Mouse (Mus musculus) liver, embryonic 11.5 days (tissue): ENCODE results near the gene Tbc1d30. TPM values are rescaled to one million over a fixed set of nuclear protein-coding genes. Genes with fewer than 3 reads are reported as not detected.

ENCODE experiments used
- ATAC-seq: fragments of 200-750 bp; cut with Nextera tagmentation; replicated peaks from 2 replicates; pipeline ENCODE4 v1.8.0; 2017; ENCODE audit warnings: moderate number of reproducible peaks, mild to moderate bottlenecking, moderate TSS enrichment, moderate library complexity; ENCODE audit not compliant: low FRiP score
- DNase-seq: peaks from one replicate; pipeline ENCODE4 v3.0.0-alpha.2; 2017; ENCODE audit warnings: low spot score
- H3K27ac ChIP-seq: fragments of 300-500 bp; sonication (generic); 2 replicates; pipeline ENCODE4 v1.5.1; 2014; ENCODE audit warnings: mild to moderate bottlenecking, low read depth, low read length, control low read depth
- H3K27me3 ChIP-seq: fragments of 300-500 bp; sonication (generic); replicated peaks from 2 replicates; pipeline ENCODE4 v1.6.1; 2014; ENCODE audit warnings: low read length, mixed read lengths; ENCODE audit not compliant: control insufficient read depth, insufficient read depth
- H3K36me3 ChIP-seq: fragments of 300-500 bp; sonication (generic); 2 replicates; pipeline ENCODE4 v1.6.1; 2014; ENCODE audit warnings: mild to moderate bottlenecking, low read length, moderate library complexity, mixed read lengths; ENCODE audit not compliant: control insufficient read depth, insufficient read depth
- H3K4me1 ChIP-seq: fragments of 300-500 bp; sonication (generic); replicated peaks from 2 replicates; pipeline ENCODE4 v1.6.1; 2014; ENCODE audit warnings: low read length, mixed read lengths; ENCODE audit not compliant: control insufficient read depth, insufficient read depth
- H3K4me2 ChIP-seq: fragments of 300-500 bp; sonication (generic); 2 replicates; pipeline ENCODE4 v1.6.1; 2014; ENCODE audit warnings: mild to moderate bottlenecking, control low read depth, moderate library complexity
- H3K4me3 ChIP-seq: fragments of 300-500 bp; sonication (generic); 2 replicates; pipeline ENCODE4 v1.5.1; 2014; ENCODE audit warnings: low read depth, low read length, control low read depth
- H3K9ac ChIP-seq: fragments of 300-500 bp; sonication (generic); 2 replicates; pipeline ENCODE4 v1.6.1; 2014; ENCODE audit warnings: low read depth, low read length, control low read depth
- H3K9me3 ChIP-seq: fragments of 300-500 bp; sonication (generic); 2 replicates; pipeline ENCODE4 v1.6.1; 2016; ENCODE audit warnings: low read length, inconsistent platforms, mixed read lengths; ENCODE audit not compliant: control insufficient read depth
- WGBS: fragments of 180-500 bp; shearing (Covaris S2); extraction: QIAGEN DNeasy Blood & Tissue Kit; methylation state at CpG from one replicate; pipeline ENCODE4 v1.1.7; 2014; 5-methylcytosine and 5-hydroxymethylcytosine counted together
- polyA plus RNA-seq: library from polyadenylated mRNA; unstranded; fragments of >200 nt; fragmentation: Nextera tagmentation; extraction: Ambion mirVana; gene quantifications from 2 replicates; pipeline ENCODE4 v1.2.1, GENCODE M21; 2014

Tbc1d30 gene
- polyA plus RNA-seq, 1 experiment from 2014 or later = 0.78 TPM

DNA sequence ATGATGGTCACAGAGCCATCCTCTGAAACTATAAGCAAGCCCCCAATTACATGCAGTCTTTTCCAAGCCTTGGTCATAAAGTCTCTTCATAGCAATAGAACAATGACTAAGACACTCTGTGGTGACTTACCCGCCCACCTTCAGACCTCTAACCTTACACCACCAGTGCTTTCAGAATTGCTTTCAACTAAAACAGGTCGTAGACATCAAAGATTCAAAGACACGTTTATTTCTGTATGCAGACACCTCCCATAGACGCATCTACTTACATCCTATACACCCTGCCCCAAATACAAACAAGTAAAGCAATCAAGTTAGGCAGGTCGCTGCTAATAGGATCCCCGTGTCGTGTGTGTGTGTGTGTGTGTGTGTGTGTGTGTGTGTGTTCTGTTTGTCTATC lies 50.4 kb downstream of the Tbc1d30 start:
- H3K27ac ChIP-seq = no peak overlapping the region
- no peak for DNase-seq
- H3K36me3 ChIP-seq = no peaks in the 10 kb centered on the region
- no peaks in the 10 kb centered on the region for H3K9me3 ChIP-seq
- peaks cover 2% of the 10 kb centered on the region; the same call in 1 of the 2 replicates for H3K4me1 ChIP-seq
- no peak overlapping the region for H3K9ac ChIP-seq
- 74% methylated on average over 7 of the region's 7 CpGs for WGBS
- ATAC-seq = no peak
- H3K4me3 ChIP-seq = no peak overlapping the region
- H3K27me3 ChIP-seq = no peaks in the 10 kb centered on the region
- H3K4me2 ChIP-seq = no peak overlapping the region

DNA sequence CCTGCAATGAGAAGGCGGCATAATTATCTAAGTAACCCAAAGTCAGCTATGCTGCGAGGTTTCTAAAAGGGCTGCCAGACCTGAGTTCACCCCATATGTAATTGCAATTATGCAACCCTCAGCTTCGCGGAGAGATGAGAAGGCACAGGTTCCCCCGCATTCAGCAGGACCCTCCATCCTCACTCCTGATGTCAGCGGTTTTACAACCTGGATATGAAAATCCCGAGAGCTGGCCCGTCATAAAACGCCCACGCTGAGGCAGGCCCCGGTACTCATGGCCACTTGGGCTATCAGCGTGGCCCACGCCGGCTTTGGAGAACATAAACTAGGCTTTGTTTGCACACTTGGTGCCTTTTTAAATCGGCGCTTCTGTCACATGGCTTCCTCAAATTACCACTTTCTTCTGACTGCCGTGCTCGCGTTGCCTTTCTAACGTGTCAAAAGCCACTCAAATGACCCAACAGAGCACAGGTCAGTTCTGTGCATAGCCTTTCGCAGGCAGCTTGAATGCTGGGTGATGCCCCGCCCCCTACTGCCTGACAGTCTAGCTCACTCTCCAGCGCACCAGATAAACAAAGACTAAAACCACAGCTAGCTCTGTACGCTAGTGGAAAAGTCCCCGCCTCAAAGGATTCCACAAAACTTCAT lies 53.9 kb downstream of the Tbc1d30 start:
- Histone ChIP-seq H3K4me1 (peaks cover 2% of the 10 kb centered on the region; the same call in 1 of the 2 replicates), H3K4me3 (no peak overlapping the region; the same call in 1 of the 2 replicates), H3K9ac (no peak overlapping the region), H3K9me3 (no peaks in the 10 kb centered on the region), H3K27ac (no peak overlapping the region), H3K27me3 (no peaks in the 10 kb centered on the region), H3K36me3 (no peaks in the 10 kb centered on the region), H3K4me2 (peak overlapping the region; percentile 51)
- WGBS = 30% methylated on average over 25 of the region's 25 CpGs
- no peak for DNase-seq
- ATAC-seq = no peak

DNA sequence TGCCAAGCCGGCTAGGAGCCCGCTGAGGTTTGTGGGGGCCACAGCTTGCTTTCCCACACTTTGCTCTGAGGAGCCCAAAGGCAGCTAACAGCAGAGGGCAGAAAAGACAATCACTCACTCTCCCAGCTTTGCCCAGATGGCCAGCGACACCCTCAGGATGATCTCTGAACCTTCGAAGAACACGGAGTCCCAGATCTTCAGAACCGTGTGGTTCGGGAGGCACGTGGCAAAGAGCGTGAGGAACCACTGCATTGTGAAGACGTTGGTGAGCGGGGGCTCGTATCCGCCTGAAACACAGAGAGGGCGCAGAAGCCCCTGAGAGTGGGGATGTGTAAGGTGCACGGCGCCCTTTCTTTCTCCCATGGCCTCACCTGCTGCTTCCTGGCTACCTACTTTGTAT lies 56.6 kb downstream of the Tbc1d30 start:
- DNase-seq = no peak
- WGBS = 68% methylated on average over 16 of the region's 16 CpGs
- no peak overlapping the region; the same call in 1 of the 2 replicates for H3K4me2 ChIP-seq

GRCm38 (mm10) chr10:121293829-121294228 lies 57.2 kb downstream of the Tbc1d30 start:
- no peaks in the 10 kb centered on the region for H3K36me3 ChIP-seq
- H3K9ac ChIP-seq = no peak overlapping the region
- DNase-seq = no peak
- no peak overlapping the region for H3K4me3 ChIP-seq
- no peak for ATAC-seq
- 49% methylated on average over 8 of the region's 8 CpGs for WGBS
- no peaks in the 10 kb centered on the region for H3K27me3 ChIP-seq
- H3K4me2 ChIP-seq = no peak overlapping the region; the same call in 1 of the 2 replicates
- H3K4me1 ChIP-seq = peaks cover 2% of the 10 kb centered on the region; the same call in 1 of the 2 replicates
- H3K27ac ChIP-seq = no peak overlapping the region
- no peaks in the 10 kb centered on the region for H3K9me3 ChIP-seq

More for the DNA sequence above, 56.6 kb downstream of the Tbc1d30 start:
- Histone ChIP-seq H3K4me1 (peaks cover 2% of the 10 kb centered on the region; the same call in 1 of the 2 replicates), H3K27me3 (no peaks in the 10 kb centered on the region), H3K27ac (no peak overlapping the region), H3K9me3 (no peaks in the 10 kb centered on the region), H3K4me3 (no peak overlapping the region), H3K9ac (no peak overlapping the region), H3K36me3 (no peaks in the 10 kb centered on the region)
- no peak for ATAC-seq

DNA sequence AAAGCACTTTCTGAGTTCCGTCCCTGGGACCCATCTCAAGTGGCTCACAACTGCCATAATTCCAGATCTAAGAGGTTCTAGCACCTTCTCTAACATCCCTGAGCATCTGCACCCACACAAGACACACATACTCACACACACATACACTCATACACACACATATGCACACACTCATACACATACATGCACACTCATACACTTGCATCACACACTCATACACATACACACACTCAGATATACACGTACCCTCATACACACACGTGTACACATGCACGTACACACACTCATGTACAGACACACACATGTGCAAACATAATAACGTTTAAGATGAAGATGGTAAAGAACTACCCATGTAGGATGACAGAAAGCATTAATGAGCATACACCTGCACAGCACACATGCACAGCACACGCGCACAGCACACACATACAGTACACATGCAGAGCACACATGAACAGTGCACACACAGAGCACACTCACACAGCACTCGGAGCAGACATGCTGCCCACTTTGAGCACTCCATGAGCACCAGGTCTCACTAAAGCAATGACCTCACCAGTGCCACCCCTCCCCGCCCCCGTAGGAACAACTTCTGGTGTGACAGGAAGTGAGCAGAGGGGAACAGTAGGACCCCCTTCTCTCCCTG lies 59.7 kb downstream of the Tbc1d30 start:
- 81% methylated on average over 10 of the region's 10 CpGs for WGBS
- DNase-seq = no peak
- no peaks in the 10 kb centered on the region for H3K9me3 ChIP-seq
- no peak for ATAC-seq
- no peak overlapping the region for H3K27ac ChIP-seq
- no peak overlapping the region for H3K4me3 ChIP-seq
- H3K9ac ChIP-seq = no peak overlapping the region
- H3K27me3 ChIP-seq = no peaks in the 10 kb centered on the region
- no peak overlapping the region for H3K4me2 ChIP-seq
- H3K4me1 ChIP-seq = no peaks in the 10 kb centered on the region
- no peaks in the 10 kb centered on the region for H3K36me3 ChIP-seq

DNA sequence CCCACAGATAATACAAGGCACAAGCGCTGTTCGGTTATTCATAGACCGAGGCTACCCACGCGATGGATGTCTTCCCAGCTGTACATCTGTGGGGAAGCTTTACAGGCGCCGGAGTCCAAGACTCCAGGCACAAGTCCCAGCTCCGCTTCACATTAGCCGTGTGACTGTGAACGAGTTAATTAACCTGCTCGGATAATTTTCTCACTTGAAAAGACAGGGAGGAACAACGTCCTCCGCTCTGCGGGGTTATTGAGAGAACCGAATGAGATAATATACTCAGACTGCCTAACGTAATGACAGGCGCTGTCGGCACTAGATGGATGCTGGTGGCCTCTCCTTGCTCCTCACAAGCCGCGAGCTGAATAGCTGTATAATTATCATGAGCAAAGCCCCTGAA lies 60.4 kb downstream of the Tbc1d30 start:
- ATAC-seq = no peak

DNA sequence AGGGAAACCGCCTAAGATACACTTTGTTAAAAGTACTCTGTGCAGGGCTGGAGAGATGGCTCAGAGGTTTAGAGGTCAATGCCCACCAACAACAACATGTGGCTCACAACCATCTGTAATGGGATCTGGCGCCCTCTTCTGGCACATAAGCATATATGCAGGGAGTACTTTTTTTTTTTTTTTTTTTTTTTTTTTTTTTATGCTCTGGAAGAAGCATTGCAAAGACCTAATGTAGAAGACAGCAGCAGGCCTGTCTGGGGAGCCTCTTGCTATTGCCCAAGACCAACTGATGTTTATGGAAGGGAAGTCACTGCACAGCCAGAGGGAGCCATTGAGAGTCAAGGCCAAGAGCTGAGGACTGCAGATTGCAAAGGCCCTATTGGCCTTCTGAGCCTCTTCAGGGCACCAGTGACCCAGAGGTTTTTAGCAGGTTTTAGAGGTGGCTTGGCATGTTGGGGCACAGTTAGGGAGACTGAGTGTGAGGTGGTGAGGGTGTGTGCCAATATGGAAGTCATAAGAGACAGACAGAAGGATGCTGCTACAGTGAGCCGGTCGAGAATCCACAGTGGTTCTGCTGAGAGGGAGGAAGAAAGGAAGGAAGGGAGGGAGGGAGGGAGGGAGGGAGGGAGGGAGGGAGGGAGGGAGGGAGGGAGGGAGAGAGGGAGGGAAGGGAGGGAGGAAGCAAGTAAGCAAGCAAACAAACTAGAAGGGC lies 61.0 kb downstream of the Tbc1d30 start:
- no peak overlapping the region for H3K4me2 ChIP-seq
- 67% methylated on average over 4 of the region's 4 CpGs for WGBS
- no peak for DNase-seq

More for the DNA sequence above, 60.4 kb downstream of the Tbc1d30 start:
- 75% methylated on average over 20 of the region's 20 CpGs for WGBS
- H3K9me3 ChIP-seq = no peaks in the 10 kb centered on the region
- DNase-seq = no peak
- H3K4me2 ChIP-seq = no peak overlapping the region
- no peaks in the 10 kb centered on the region for H3K4me1 ChIP-seq
- H3K9ac ChIP-seq = no peak overlapping the region
- H3K36me3 ChIP-seq = no peaks in the 10 kb centered on the region
- H3K27me3 ChIP-seq = no peaks in the 10 kb centered on the region
- no peak overlapping the region for H3K4me3 ChIP-seq
- no peak overlapping the region for H3K27ac ChIP-seq

GRCm38 (mm10) chr10:121282926-121283325 lies 68.2 kb downstream of the Tbc1d30 start:
- Histone ChIP-seq H3K27ac (no peak overlapping the region), H3K36me3 (no peaks in the 10 kb centered on the region), H3K9ac (no peak overlapping the region), H3K4me2 (no peak overlapping the region), H3K9me3 (no peaks in the 10 kb centered on the region), H3K4me1 (no peaks in the 10 kb centered on the region), H3K4me3 (no peak overlapping the region), H3K27me3 (no peaks in the 10 kb centered on the region)
- no peak for ATAC-seq
- DNase-seq = no peak
- WGBS = 81% methylated on average over 6 of the region's 6 CpGs

More for the DNA sequence above, 61.0 kb downstream of the Tbc1d30 start:
- Histone ChIP-seq H3K4me1 (no peaks in the 10 kb centered on the region), H3K9me3 (no peaks in the 10 kb centered on the region), H3K36me3 (no peaks in the 10 kb centered on the region), H3K27me3 (no peaks in the 10 kb centered on the region), H3K4me3 (no peak overlapping the region), H3K27ac (no peak overlapping the region), H3K9ac (no peak overlapping the region)
- no peak for ATAC-seq
